ENCODE assay signal across 8 mouse cellular contexts in the genomic region with DNA sequence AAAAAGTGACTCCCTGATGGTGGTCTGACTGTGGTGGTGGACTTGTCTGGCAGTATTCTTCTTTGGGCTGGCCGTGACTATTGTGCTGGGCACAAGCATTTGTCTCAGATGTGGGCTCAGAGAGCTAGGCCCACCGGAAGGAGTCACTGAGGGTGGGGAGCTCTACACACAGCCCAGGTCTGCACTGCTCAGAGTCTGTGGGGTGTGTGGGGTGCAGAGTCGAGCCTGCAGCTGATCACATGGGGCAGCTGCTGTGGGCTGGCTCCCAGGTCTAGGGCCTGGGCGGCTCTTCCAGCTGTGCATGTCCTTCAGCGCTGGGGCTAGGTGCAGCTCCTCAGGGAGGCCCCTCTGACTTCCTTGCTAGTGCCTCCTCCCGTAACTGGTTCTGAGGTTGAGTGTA. TPM values are rescaled to one million over a fixed set of nuclear protein-coding genes. Genes with fewer than 3 reads are reported as not detected.
DNase-seq lines count a peak whose midpoint lies in the region; ATAC-seq and TF ChIP-seq lines count a peak whose summit lies in the region.

No protein-coding gene starts in this region.

- TF ChIP-seq EP300 in liver, embryonic 14.5 days (IDR thresholded peaks at IDR 0.05; ENCODE audit: low read depth) = no peak

- ATAC-seq in embryonic facial prominence, embryonic 12.5 days (ENCODE audit: insufficient number of reproducible peaks, insufficient read depth, low FRiP score, low TSS enrichment) = peak; percentile 53
- ATAC-seq in hindbrain, postnatal 0 days = no peak
- peak; percentile 20; the same call in 1 of the 2 replicates for ATAC-seq in liver, embryonic 14.5 days (ENCODE audit: insufficient read depth)

- peak overlapping the region; percentile 93; the same call in 1 of the 2 replicates for H3K9ac ChIP-seq in embryonic facial prominence, embryonic 12.5 days
- no peak overlapping the region for H3K9ac ChIP-seq in hindbrain, postnatal 0 days (replicated peaks; ENCODE audit: low read length)
- H3K9ac ChIP-seq in liver, embryonic 14.5 days (replicated peaks) = no peak overlapping the region

- peak overlapping the region; percentile 98 for H3K4me3 ChIP-seq in heart, embryonic 10.5 days
- no peak overlapping the region for H3K4me3 ChIP-seq in embryonic facial prominence, embryonic 12.5 days
- H3K4me3 ChIP-seq in hindbrain, postnatal 0 days (ENCODE audit: low read length) = no peak overlapping the region
- H3K4me3 ChIP-seq in liver, embryonic 14.5 days (ENCODE audit: insufficient read depth in 1 of 2, low read depth in 2 of 2, low read length in 2 of 2) = no peak overlapping the region

- H3K27ac ChIP-seq in heart, embryonic 10.5 days = peak overlapping the region; percentile 98
- peak overlapping the region; percentile 30 for H3K27ac ChIP-seq in embryonic facial prominence, embryonic 12.5 days
- H3K27ac ChIP-seq in hindbrain, postnatal 0 days = no peak overlapping the region; the same call in 1 of the 2 replicates
- no peak overlapping the region for H3K27ac ChIP-seq in liver, embryonic 14.5 days

- intact Hi-C loops in heart, postnatal 25 days (cut with DNase I) = no loop called here

- H3K9me3 ChIP-seq in heart, embryonic 10.5 days = no peaks in the 10 kb centered on the region
- H3K9me3 ChIP-seq in embryonic facial prominence, embryonic 12.5 days = no peaks in the 10 kb centered on the region
- no peaks in the 10 kb centered on the region for H3K9me3 ChIP-seq in hindbrain, postnatal 0 days (ENCODE audit: low read length)
- H3K9me3 ChIP-seq in liver, embryonic 14.5 days (ENCODE audit: control insufficient read depth, low read length) = no peaks in the 10 kb centered on the region

- H3K4me1 ChIP-seq in heart, embryonic 10.5 days = peaks cover 90% of the 10 kb centered on the region
- peaks cover 75% of the 10 kb centered on the region for H3K4me1 ChIP-seq in embryonic facial prominence, embryonic 12.5 days
- peaks cover 34% of the 10 kb centered on the region for H3K4me1 ChIP-seq in hindbrain, postnatal 0 days (ENCODE audit: insufficient read depth, low read length)
- peaks cover 0 to 27% of the 10 kb centered on the region in 2 experiments; a peak in 2 of 4 replicates for H3K4me1 ChIP-seq in liver, embryonic 14.5 days (replicated peaks; ENCODE audit: control insufficient read depth in 2 of 2, insufficient read depth in 2 of 2, low read length in 1 of 2)

- WGBS in heart, embryonic 10.5 days = 41% methylated on average over 6 of the region's 6 CpGs
- WGBS in embryonic facial prominence, embryonic 12.5 days = 58% methylated on average over 6 of the region's 6 CpGs
- 57% methylated on average over 6 of the region's 6 CpGs for WGBS in hindbrain, postnatal 0 days
- WGBS in liver, embryonic 14.5 days (ENCODE audit: insufficient replicate concordance) = 50% methylated on average over 6 of the region's 6 CpGs

- TF ChIP-seq CTCF in hindbrain, postnatal 0 days (IDR thresholded peaks at IDR 0.05; ENCODE audit: low read depth) = no peak
- no peak for TF ChIP-seq CTCF in liver, embryonic 14.5 days (IDR thresholded peaks at IDR 0.05; ENCODE audit: low read depth)

- H3K4me2 ChIP-seq in embryonic facial prominence, embryonic 12.5 days (replicated peaks) = peak overlapping the region; percentile 94
- peak overlapping the region; percentile 76; the same call in 1 of the 2 replicates for H3K4me2 ChIP-seq in hindbrain, postnatal 0 days (ENCODE audit: low read depth, low read length)
- peak overlapping the region; percentile 85 for H3K4me2 ChIP-seq in liver, embryonic 14.5 days (ENCODE audit: low read depth)

- H3K36me3 ChIP-seq in heart, embryonic 10.5 days = no peaks in the 10 kb centered on the region
- no peaks in the 10 kb centered on the region for H3K36me3 ChIP-seq in embryonic facial prominence, embryonic 12.5 days
- no peaks in the 10 kb centered on the region for H3K36me3 ChIP-seq in hindbrain, postnatal 0 days (ENCODE audit: insufficient read depth, low read length)
- no peaks in the 10 kb centered on the region for H3K36me3 ChIP-seq in liver, embryonic 14.5 days (replicated peaks; ENCODE audit: control insufficient read depth, insufficient read depth, low read depth)

- peaks cover 17% of the 10 kb centered on the region; the same call in 1 of the 2 replicates for H3K27me3 ChIP-seq in heart, embryonic 10.5 days (ENCODE audit: insufficient read depth, poor library complexity, severe bottlenecking)
- H3K27me3 ChIP-seq in embryonic facial prominence, embryonic 12.5 days = no peaks in the 10 kb centered on the region
- no peaks in the 10 kb centered on the region for H3K27me3 ChIP-seq in hindbrain, postnatal 0 days (ENCODE audit: insufficient read depth, low read length)
- peaks cover 9% of the 10 kb centered on the region for H3K27me3 ChIP-seq in liver, embryonic 14.5 days (ENCODE audit: control insufficient read depth, insufficient read depth, low read length)

- no peak for DNase-seq in heart, embryonic 10.5 days (ENCODE audit: low spot score)
- DNase-seq in heart, postnatal 25 days (ENCODE audit: low spot score) = no peak
- DNase-seq in hindbrain, postnatal 0 days (ENCODE audit: low spot score) = no peak
- no peak for DNase-seq in liver, embryonic 14.5 days (ENCODE audit: low read depth in 3 of 3, low spot score in 3 of 3)
- DNase-seq in retina, postnatal 1 day = no peak
- DNase-seq in adrenal gland, adult (ENCODE audit: inconsistent age in 2 of 2, low spot score in 1 of 2) = no peak
- DNase-seq in layer of hippocampus, postnatal 10 days (ENCODE audit: low spot score in 2 of 2) = no peak

RNA-seq across cellular contexts. Expression of a gene that starts 3.8 kb away (rescaled TPM):
- 6.4 and 8.0 TPM in 2 replicates for polyA plus RNA-seq in heart, embryonic 10.5 days (2016; fragmentation: Nextera tagmentation; extraction: Ambion mirVana)
- 10 to 100 TPM; 41.5 to 45.9 TPM for total RNA-seq in heart, postnatal 25 days (2021)
- 14.7 and 15.9 TPM in 2 replicates for polyA plus RNA-seq in embryonic facial prominence, embryonic 12.5 days (2016; fragmentation: Nextera tagmentation; extraction: Ambion mirVana)
- total RNA-seq in hindbrain, postnatal 0 days (2014; rRNA removed) = 32.5 and 34.0 TPM in 2 replicates
- 3.5 and 3.9 TPM in 2 replicates for polyA plus RNA-seq in hindbrain, postnatal 0 days (2015; fragmentation: Nextera tagmentation; extraction: Ambion mirVana)
- polyA plus RNA-seq in liver, embryonic 14.5 days (2012; rRNA removed) = 7.1 and 7.5 TPM in 2 replicates
- 2.4 and 2.9 TPM in 2 replicates for polyA plus RNA-seq in liver, embryonic 14.5 days (2014; fragmentation: Nextera tagmentation; extraction: Ambion mirVana)
- 10 to 100 TPM; 13.4 to 14.2 TPM for total RNA-seq in layer of hippocampus, postnatal 10 days (2021)

Comparison
In these comparisons a context has a peak if more than half of its experiments do, and no peak if none do; other contexts are left out.
1. H3K27ac ChIP-seq: peak in heart, embryonic 10.5 days (single experiment) and embryonic facial prominence, embryonic 12.5 days (single experiment); none in hindbrain, postnatal 0 days (single experiment) and liver, embryonic 14.5 days (single experiment).
2. Peak in every context shown above with its lines, with median percentiles within 50 percentile points of each other: H3K4me2 ChIP-seq.